Mouse (Mus musculus) embryonic fibroblast, embryonic 13.5 days (primary cell): Measurements from ENCODE around the gene Gtf2e1.

ENCODE experiments used
- CTCF ChIP-seq: IDR thresholded peaks from 2 replicates; pipeline ENCODE4 v1.5.1; 2011; ENCODE audit warnings: mild to moderate bottlenecking, control low read depth, low read length, moderate library complexity, borderline replicate concordance; ENCODE audit not compliant: insufficient read depth
- POLR2A ChIP-seq: IDR thresholded peaks from 2 replicates; pipeline ENCODE4 v1.6.1; 2011; ENCODE audit warnings: low read depth, mild to moderate bottlenecking, control low read depth, low read length, moderate library complexity

GRCm38 (mm10) chr16:37506751-37507150, 32.8 kb downstream of the Gtf2e1 start:
- TF ChIP-seq POLR2A (no peak), CTCF (no peak)
